Mouse (Mus musculus): ENCODE measurements around the gene Zfp644.

Gene Zfp644

DNA sequence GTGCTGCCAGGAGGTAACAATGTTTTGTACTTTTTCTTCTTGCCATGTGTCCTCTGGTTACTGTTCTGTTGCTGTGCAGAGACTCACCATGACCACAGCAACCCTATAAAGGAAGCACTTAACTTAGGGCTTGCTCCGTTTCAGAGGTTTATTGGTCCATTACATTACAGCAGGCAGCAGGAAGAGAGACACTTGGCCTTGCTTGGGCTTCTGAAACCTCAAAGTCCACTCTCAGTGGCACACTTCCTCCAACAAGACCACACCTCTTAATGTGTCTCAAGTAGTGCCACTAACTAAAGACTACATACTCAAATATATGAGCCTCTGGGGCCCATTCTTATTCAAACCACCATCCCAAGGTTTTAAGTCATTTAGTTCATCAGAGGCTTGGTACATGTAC lies 36.2 kb downstream of the Zfp644 start:
- peak; percentile 78 for DNase-seq (ENCODE audit: low read depth)

GRCm38 (mm10) chr5:106652790-106653328 lies 44.2 kb downstream of the Zfp644 start:
- DNase-seq (ENCODE audit: low read depth): no peak

DNA sequence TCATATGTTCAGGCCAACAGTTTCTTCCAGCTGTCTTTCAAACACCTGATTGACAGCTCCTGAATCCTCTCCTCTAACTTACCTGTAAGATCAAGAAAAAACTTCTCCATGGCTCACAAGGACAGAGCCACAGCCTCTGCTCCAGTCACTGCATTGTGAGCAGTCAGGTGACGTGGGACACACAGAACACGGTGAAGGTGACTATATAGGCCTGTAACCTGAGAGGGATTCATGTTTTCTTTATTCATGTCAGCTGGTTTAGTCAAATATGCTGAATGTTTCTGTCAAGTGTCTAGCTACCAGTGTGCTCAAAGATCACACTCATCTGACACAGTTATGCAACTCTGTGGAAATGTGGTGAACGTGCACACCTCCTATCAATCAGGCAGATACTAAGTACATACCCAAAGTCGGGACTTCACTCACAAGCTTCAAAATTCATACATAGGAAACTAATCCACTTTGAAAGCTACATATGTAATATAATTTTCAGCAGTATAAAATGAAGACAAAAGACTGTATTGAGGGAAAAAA lies 44.8 kb downstream of the Zfp644 start:
- DNase-seq (ENCODE audit: low read depth): peak; percentile 26

DNA sequence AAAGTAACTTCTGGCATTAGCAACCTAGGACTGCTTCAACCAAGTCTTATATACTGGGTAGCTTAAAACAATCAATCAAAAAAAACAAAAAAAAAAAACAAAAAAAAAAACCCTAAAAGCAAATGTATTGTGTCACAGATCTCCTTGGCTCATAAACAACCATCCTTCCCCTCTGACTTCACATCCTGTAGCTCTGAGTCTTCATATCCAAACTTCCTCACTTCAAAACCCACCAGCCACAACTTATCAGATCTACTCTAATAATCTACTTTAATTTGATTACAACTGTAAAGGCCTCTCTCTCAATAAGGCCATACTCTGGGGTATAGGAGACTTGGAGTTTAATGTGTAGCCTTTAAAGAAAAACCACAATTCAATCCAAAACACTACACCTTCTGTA lies 47.1 kb downstream of the Zfp644 start:
- peak; percentile 58 for DNase-seq (ENCODE audit: low read depth)

GRCm38 (mm10) chr5:106649441-106649840 lies 47.6 kb downstream of the Zfp644 start:
- DNase-seq (ENCODE audit: low read depth): peak; percentile 60

DNA sequence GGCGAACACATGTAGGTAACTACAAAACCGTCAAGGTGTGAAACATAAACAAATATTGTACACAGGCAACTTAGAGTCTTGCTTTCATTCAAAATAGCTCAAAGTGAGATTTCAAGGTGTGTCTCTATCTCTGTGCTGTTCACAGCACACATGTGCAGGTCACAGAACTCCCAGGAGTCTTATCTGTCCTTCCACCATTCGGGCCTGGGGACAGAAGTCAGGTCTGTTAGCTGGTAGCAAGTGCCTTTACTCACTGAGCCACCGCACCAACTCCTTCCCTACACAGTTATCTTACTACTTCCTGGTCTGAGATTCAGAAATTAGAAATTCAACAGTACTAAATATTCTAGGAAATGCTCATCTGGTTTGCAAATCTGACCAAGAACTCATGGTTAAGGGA lies 53.7 kb downstream of the Zfp644 start:
- no peak for DNase-seq (ENCODE audit: low read depth)

DNA sequence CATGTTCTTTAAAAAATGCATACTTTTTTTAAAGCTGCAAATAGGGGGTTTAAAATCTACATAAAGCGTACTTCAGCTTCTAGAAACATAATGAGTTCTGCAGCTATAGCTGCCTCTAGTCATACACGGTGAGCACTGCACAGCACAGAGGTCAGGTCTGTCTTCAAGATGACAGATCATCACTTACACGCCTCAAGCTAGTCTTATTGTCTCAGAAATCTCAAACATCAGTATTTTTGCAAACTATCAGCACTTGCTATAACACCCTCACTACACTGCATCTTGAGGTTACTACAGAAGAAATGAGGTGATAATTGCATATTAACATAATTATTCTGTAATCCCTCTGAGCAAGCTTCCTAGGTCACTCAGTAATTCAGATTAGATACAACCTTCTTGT lies 55.2 kb downstream of the Zfp644 start:
- no peak for DNase-seq (ENCODE audit: low read depth)

- no peak for DNase-seq (ENCODE audit: low read depth)
These were observed 56.8 kb downstream of the Zfp644 start for GRCm38 (mm10) chr5:106640235-106640809.

GRCm38 (mm10) chr5:106639627-106640026 lies 57.5 kb downstream of the Zfp644 start:
- no peak for DNase-seq (ENCODE audit: low read depth)

- DNase-seq (ENCODE audit: low read depth): peak; percentile 46
These were observed 60.6 kb downstream of the Zfp644 start for GRCm38 (mm10) chr5:106636423-106636946.

GRCm38 (mm10) chr5:106628369-106629149 lies 68.5 kb downstream of the Zfp644 start:
- no peak for DNase-seq (ENCODE audit: low read depth)

DNA sequence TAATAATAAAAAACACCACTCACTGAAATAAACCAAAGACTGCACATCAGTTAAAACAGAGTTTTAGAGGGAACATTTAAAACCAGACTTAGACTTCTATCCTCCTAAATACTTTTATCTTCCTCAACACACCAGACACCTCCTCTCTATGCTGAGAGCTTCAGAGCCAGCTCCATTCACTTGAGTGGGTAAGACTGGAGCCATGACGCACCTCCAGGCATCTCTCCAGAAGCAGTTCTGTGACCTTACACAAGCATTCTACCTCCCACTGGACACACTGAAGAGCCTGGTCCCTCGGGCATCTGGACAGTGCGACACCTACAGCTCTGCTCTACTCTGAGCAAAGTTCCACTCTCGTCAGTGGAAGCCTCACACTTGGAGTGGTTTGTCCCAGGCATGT lies 73.8 kb downstream of the Zfp644 start:
- no peak for DNase-seq (ENCODE audit: low read depth)

DNA sequence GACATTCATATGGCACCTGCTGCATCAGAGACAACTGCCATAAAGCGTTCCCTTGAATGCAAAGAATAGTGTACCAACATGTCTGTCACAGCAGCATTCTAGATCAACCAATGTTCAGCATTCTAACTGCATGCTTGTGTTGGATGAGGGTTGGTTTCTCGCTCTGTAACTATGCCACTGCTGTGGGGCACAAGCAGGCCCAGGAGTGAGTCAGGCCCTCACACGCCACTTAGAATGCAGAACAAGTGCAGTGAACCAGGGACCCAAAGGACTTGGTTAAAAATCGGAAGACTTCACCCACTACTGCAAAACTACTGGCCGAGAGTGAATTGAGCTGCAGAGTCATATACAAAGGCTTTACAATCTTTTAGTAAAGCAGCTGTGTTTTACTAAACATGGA lies 74.9 kb downstream of the Zfp644 start:
- no peak for DNase-seq (ENCODE audit: low read depth)

GRCm38 (mm10) chr5:106620446-106620845 lies 76.6 kb downstream of the Zfp644 start:
- DNase-seq (ENCODE audit: low read depth): no peak

GRCm38 (mm10) chr5:106615006-106615405 lies 82.1 kb downstream of the Zfp644 start:
- no peak for DNase-seq (ENCODE audit: low read depth)

DNA sequence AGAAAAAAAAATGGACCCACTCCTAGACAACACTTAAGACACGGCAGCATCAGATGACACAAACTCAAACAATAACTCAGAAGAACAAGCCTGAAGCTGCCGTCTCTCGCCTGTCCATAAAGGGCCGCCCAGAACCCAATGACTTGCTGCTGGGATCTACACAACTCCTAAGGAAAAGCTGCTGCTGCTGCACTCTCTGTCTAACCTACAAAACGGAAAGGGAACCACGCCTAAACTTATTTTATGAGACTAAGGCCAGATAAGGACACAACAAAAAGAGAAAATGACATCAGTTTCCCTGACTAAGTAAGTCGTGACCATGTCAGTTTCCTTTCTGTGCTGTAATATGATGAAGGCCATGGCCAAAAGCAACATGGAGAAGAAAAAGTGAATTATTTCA lies 82.5 kb downstream of the Zfp644 start:
- peak; percentile 35 for DNase-seq (ENCODE audit: low read depth)

DNA sequence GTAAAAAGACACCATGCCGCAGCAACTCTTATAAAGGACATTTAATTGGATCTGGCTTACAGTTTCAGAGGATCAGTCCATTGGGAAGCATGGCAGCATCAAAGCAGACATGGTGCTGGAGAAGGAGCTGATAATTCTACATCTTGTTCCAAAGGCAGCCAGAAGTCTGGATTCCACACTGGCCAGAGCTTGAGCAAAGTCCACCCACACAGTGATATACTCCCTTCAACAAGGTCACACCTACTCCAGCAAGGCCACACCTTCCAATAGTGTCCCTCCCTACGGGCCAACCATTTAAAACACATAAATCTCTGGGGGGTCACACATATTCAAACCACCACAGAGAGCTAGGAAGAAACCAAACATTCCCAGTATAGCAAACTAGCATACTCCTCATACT lies 84.9 kb downstream of the Zfp644 start:
- no peak for DNase-seq (ENCODE audit: low read depth)

DNA sequence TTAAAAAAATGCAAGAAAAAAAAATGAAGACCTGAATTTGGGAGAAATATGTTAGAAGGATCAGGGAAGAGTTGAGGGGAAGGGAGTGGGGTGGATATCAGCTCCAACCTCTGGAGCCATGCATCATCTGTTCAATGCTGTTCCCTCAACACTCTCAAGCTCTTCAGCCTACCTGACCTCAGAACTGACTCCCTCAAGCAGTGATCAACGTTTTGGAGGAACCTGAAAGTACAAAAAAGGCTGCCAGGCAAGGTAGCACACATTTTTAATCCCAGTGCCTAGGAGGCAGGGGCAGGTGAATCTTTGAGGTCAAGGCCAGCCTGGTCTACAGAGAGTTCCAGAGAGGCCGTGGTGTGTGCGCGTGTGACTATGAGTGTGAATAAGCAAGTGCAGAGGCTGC lies 88.3 kb downstream of the Zfp644 start, which contains the start of gene Gm17304:
Gm17304 (plus strand) TSS at position 301 of the 400 bp plus-strand sequence.
- no peak for DNase-seq (ENCODE audit: low read depth)

GRCm38 (mm10) chr5:106607081-106607480 lies 90.0 kb downstream of the Zfp644 start:
- DNase-seq (ENCODE audit: low read depth): no peak

DNA sequence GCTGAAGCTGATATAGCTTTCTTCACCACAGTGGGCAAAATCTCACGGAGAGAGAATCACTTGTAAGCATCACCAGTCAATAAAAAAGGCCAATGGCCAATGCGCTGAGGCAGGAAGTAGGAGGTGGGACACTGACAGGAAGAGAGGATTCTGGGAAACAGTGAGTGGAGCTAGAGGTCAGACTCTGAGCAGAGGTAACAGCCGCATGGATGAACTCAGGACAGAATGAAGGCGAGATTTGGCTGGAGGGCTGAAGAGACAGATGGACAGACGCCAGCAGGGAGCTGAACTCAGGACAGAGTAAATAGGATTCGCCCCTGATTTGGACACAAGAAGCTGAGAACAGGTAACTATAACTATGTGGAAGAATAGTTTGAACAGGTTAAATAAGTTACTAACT lies 92.0 kb downstream of the Zfp644 start:
- DNase-seq (ENCODE audit: low read depth): no peak

GRCm38 (mm10) chr5:106604381-106604780 lies 92.7 kb downstream of the Zfp644 start:
- no peak for DNase-seq (ENCODE audit: low read depth)

DNA sequence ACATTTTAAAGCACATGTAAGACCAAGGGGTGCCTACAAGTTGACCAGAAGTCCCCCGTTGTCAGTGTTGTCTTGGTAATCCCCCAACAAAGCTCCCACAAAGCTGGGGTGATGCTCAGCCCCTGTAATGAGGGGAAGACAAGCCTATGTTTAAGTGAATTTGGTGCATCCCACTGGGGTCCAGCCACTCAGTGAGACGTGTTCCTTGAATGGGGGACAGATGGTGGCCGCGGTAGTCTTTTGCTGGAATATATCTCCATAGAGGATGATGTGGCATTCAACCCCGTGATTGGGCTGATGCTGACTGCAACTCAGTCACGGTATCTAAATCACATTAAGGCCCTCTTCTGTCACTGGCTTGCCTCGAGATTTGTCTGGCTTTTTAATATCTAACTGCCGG lies 97.6 kb downstream of the Zfp644 start:
- no peak for DNase-seq (ENCODE audit: low read depth)

- DNase-seq (ENCODE audit: low read depth): no peak
These were observed 99.6 kb downstream of the Zfp644 start for GRCm38 (mm10) chr5:106597472-106597871.
